Mouse (Mus musculus) thymus, adult 2 months (tissue): ENCODE data around the gene Flt3l.

Experiments used
- CTCF ChIP-seq: fragments of 200-500 bp; IDR thresholded peaks from 2 replicates; pipeline ENCODE4 v1.5.1; 2012; ENCODE audit warnings: mild to moderate bottlenecking, control low read depth, low read length, moderate library complexity, borderline replicate concordance; ENCODE audit not compliant: control insufficient read depth, poor library complexity, insufficient read depth; ENCODE audit errors: extremely low read depth
- POLR2A ChIP-seq: fragments of 200-500 bp; IDR thresholded peaks from 2 replicates; pipeline ENCODE4 v1.6.1; 2012; ENCODE audit warnings: mild to moderate bottlenecking, low read length, control low read depth, moderate library complexity; ENCODE audit not compliant: control insufficient read depth, poor library complexity, insufficient read depth; ENCODE audit errors: extremely low read depth

DNA sequence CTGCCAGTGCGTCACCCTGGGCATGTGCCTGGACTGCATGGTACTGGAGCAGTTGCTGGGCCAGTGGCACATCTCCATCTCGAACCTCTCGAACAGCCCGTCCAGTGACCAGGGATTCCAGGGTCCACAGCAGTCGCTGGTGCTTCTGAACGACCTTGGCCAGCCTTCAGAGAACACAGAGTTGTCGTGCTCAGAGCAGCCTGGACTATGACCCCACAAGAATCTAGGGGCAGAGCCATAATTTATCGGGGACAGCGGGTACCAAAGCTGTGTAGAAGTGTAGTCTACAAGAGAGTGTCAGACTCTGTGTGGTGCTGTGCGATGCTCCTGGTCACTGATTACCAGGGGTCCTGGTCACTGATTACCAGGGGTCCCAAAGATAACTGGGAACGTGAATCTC, 11.7 kb upstream of the Flt3l start:
- TF ChIP-seq CTCF (no peak), POLR2A (no peak)
